Mouse (Mus musculus): Measurements from ENCODE around the gene Srpk2.
A peak's percentile ranks its signal among the peaks of the same experiment; 100 is the strongest.

- TF ChIP-seq CTCF (IDR thresholded peaks at IDR 0.05 in 2 of 3, conservative IDR thresholded peaks at IDR 0.05 in 1 of 3; ENCODE audit: control insufficient read depth in 1 of 3, insufficient read depth in 1 of 3, low read depth in 2 of 3, low read length in 3 of 3, poor library complexity in 1 of 3, severe bottlenecking in 1 of 3), result no peak
- no peak for TF ChIP-seq MXI1 (IDR thresholded peaks at IDR 0.05; ENCODE audit: low read depth, low read length)
- no peak for TF ChIP-seq RAD21 (IDR thresholded peaks at IDR 0.05; ENCODE audit: low read depth, low read length)
- no peak for TF ChIP-seq POLR2A (IDR thresholded peaks at IDR 0.05; ENCODE audit: control insufficient read depth in 1 of 2, insufficient read depth in 1 of 2, low read depth in 1 of 2, low read length in 2 of 2, poor library complexity in 1 of 2)
- no peak for TF ChIP-seq TAL1 (IDR thresholded peaks at IDR 0.05; ENCODE audit: low read length)
- peak in 1 of 2 experiments; percentile 21; a peak in 1 of 4 replicates for TF ChIP-seq EP300 (IDR thresholded peaks at IDR 0.05; ENCODE audit: low read depth in 1 of 2, low read length in 2 of 2)
- no peak for TF ChIP-seq ZC3H11A (IDR thresholded peaks at IDR 0.05; ENCODE audit: low read depth, low read length)
- TF ChIP-seq BHLHE40 (IDR thresholded peaks at IDR 0.05; ENCODE audit: borderline replicate concordance, low read depth, low read length), result no peak
- no peak for TF ChIP-seq HCFC1 (IDR thresholded peaks at IDR 0.05; ENCODE audit: low read depth, low read length)
Observed at GRCm38 (mm10) chr5:23677072-23677453, 7.4 kb downstream of the Srpk2 start.
